Mouse (Mus musculus) myocyte (in vitro differentiated cells): ENCODE measurements around the gene Mettl22.

ENCODE experiments used
- CEBPB ChIP-seq: IDR thresholded peaks from 2 replicates; pipeline ENCODE4 v1.6.1; 2011; ENCODE audit warnings: mild to moderate bottlenecking, moderate library complexity; ENCODE audit not compliant: poor library complexity, insufficient read depth, severe bottlenecking
- E2F4 ChIP-seq: IDR thresholded peaks from one replicate; pipeline ENCODE4 v1.6.1; 2011; ENCODE audit warnings: mild to moderate bottlenecking, control low read depth, moderate library complexity; ENCODE audit not compliant: insufficient read depth
- MAX ChIP-seq: IDR thresholded peaks from one replicate; pipeline ENCODE4 v1.6.1; 2011; ENCODE audit warnings: low read depth, mild to moderate bottlenecking, control low read depth
- MYOG ChIP-seq, 3 experiments: IDR thresholded peaks; one replicate each; pipeline ENCODE4 v1.6.1; 2011; ENCODE audit warnings: control low read depth in 2 of 3, low read depth in 2 of 3, mild to moderate bottlenecking in 2 of 3; ENCODE audit not compliant: insufficient read length in 2 of 3, control insufficient read depth in 1 of 3, insufficient read depth in 1 of 3
- POLR2A ChIP-seq: IDR thresholded peaks from one replicate; pipeline ENCODE4 v1.6.1; 2011; ENCODE audit warnings: low read depth, mild to moderate bottlenecking, control low read depth, moderate library complexity; ENCODE audit not compliant: insufficient read length
- POLR2AphosphoS2 ChIP-seq: IDR thresholded peaks from one replicate; pipeline ENCODE4 v1.6.1; 2011; ENCODE audit warnings: low read depth, control low read depth; ENCODE audit not compliant: insufficient read length
- TCF12 ChIP-seq: IDR thresholded peaks from one replicate; pipeline ENCODE4 v1.6.1; 2011; ENCODE audit warnings: mild to moderate bottlenecking, control low read depth; ENCODE audit not compliant: poor library complexity, insufficient read depth, severe bottlenecking
- TCF3 ChIP-seq: IDR thresholded peaks from one replicate; pipeline ENCODE4 v1.6.1; 2011; ENCODE audit warnings: low read depth, control low read depth; ENCODE audit not compliant: insufficient read length
- USF1 ChIP-seq: IDR thresholded peaks from one replicate; pipeline ENCODE4 v1.6.1; 2011; ENCODE audit warnings: low read depth, mild to moderate bottlenecking, control low read depth, moderate library complexity

DNA sequence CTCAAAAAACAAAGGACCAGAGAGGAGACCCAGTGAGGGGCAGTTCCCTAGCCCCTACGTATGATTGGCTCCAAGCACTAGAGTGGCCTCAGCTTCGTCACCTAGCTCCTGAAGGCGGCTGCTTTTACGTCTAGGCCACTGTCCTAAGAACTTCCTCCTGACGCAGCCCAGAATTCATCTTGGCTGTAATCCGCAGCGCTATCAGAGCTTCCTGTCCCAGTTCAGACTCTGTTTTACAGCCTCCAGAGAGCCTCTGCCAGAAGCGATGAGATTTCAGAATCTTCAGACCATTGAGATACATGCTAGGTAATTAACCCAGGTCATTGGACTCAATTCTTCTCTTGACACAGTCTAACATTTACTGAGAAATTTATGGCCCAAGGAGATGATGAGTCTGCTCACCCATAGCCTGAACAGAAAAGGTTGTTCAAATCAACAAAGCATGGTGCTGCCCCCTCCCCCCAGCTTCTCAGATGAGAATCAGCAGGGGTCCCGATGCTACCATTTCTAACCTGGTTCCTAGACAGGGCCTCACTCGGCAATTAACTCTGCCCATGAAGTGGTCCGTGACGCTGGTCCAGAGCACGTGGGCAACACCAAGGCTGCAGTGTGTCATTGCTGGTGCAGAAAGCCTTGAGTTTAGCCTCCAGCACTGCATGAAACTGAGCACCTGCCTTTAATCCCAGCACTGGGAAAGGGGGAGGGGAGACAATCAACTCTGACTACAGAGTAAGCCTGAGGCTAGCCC is 21.3 kb downstream of the Mettl22 start:
- no peak for TF ChIP-seq TCF3
- no peak for TF ChIP-seq POLR2A
- TF ChIP-seq E2F4 = no peak
- TF ChIP-seq MYOG (IDR thresholded peaks at IDR 0.05; ENCODE audit: control insufficient read depth in 1 of 3, insufficient read depth in 1 of 3, insufficient read length in 2 of 3, low read depth in 2 of 3) = no peak
- TF ChIP-seq MAX = no peak
- TF ChIP-seq CEBPB = no peak
- no peak for TF ChIP-seq USF1
- TF ChIP-seq POLR2AphosphoS2 = no peak
- TF ChIP-seq TCF12 = no peak
